Mouse (Mus musculus) G1E (cell line): Measurements from ENCODE around the gene Rhoc. TPM values are rescaled to one million over a fixed set of nuclear protein-coding genes. Genes with fewer than 3 reads are reported as not detected.

Experiments
- ATAC-seq: 2 replicates; pipeline ENCODE4 v1.8.0; 2016; ENCODE audit warnings: mild to moderate bottlenecking; ENCODE audit not compliant: insufficient number of reproducible peaks, poor library complexity, low FRiP score, severe bottlenecking; ENCODE audit errors: extremely low read depth
- DNase-seq: peaks from one replicate; pipeline ENCODE4 v3.0.0; 2012; ENCODE audit warnings: low spot score
- H3K27me3 ChIP-seq: 2 replicates; pipeline ENCODE4 v1.6.1; 2012; ENCODE audit warnings: mild to moderate bottlenecking, low read length, inconsistent platforms; ENCODE audit not compliant: insufficient read depth
- H3K36me3 ChIP-seq: replicated peaks from 2 replicates; pipeline ENCODE3; 2012; ENCODE audit warnings: mild to moderate bottlenecking, inconsistent platforms
- H3K4me1 ChIP-seq: 2 replicates; pipeline ENCODE4 v1.6.1; 2012; ENCODE audit warnings: low read depth, low read length, inconsistent platforms, mixed read lengths; ENCODE audit not compliant: insufficient read depth
- H3K4me3 ChIP-seq: 2 replicates; pipeline ENCODE4 v1.5.1; 2012; ENCODE audit warnings: low read depth, mild to moderate bottlenecking, inconsistent platforms, low read length, moderate library complexity, mixed read lengths
- H3K9me3 ChIP-seq: replicated peaks from 2 replicates; pipeline ENCODE4 v1.6.1; 2012; ENCODE audit warnings: inconsistent platforms
- CTCF ChIP-seq: IDR thresholded peaks from 2 replicates; pipeline ENCODE4 v1.5.1; 2012; ENCODE audit warnings: low read depth, low read length, inconsistent platforms, mixed read lengths
- GATA1 ChIP-seq: IDR thresholded peaks from 2 replicates; pipeline ENCODE4 v1.6.1; 2012; ENCODE audit warnings: borderline replicate concordance, low read length, inconsistent platforms, mixed read lengths
- GATA2 ChIP-seq: IDR thresholded peaks from 2 replicates; pipeline ENCODE4 v1.6.1; 2012; ENCODE audit warnings: low read depth, low read length, inconsistent platforms, borderline replicate concordance
- POLR2AphosphoS5 ChIP-seq: IDR thresholded peaks from 2 replicates; pipeline ENCODE4 v1.6.1; 2012; ENCODE audit warnings: low read depth, low read length, inconsistent platforms; ENCODE audit not compliant: insufficient replicate concordance
- TAL1 ChIP-seq: conservative IDR thresholded peaks from 2 replicates; pipeline ENCODE4 v1.6.1; 2012; ENCODE audit warnings: low read depth, low read length, inconsistent platforms, mixed read lengths
- polyA plus RNA-seq: library from polyadenylated mRNA; stranded (reverse); fragments of >175 nt; gene quantifications from 2 replicates; pipeline ENCODE4 v1.2.3, GENCODE M21; 2012
- total RNA-seq, 2 experiments: library from RNA; stranded (forward) in 1 of 2; stranded (reverse) in 1 of 2; fragments of 200-1000 nt in 1 of 2; fragments of >200 nt in 1 of 2; fragmentation: Nextera tagmentation in 1 of 2; gene quantifications; 2 replicates each; pipeline ENCODE4 v1.2.3; 2014 to 2017

The Rhoc gene
- total and polyA plus RNA-seq, 3 experiments: 1.4 to 5.5 (median 2.2) TPM

GRCm38 (mm10) chr3:104817481-104817990 is 29.4 kb downstream of the Rhoc start:
- Histone ChIP-seq H3K36me3 (peaks cover 46% of the 10 kb centered on the region), H3K4me1 (peaks cover 39% of the 10 kb centered on the region), H3K9me3 (no peaks in the 10 kb centered on the region), H3K4me3 (peak overlapping the region; percentile 92), H3K27me3 (no peaks in the 10 kb centered on the region)
- DNase-seq (peak; percentile 53), ATAC-seq (no peak)
- no peak for TF ChIP-seq TAL1
- TF ChIP-seq CTCF: no peak
- TF ChIP-seq GATA2: no peak
- no peak for TF ChIP-seq POLR2AphosphoS5
- TF ChIP-seq GATA1: no peak

GRCm38 (mm10) chr3:104817991-104818748 is 30.0 kb downstream of the Rhoc start, which contains the start of gene Mov10:
Gene Mov10 (minus strand): TSS chr3:104818563.
- DNase-seq: peak; percentile 76
- TF ChIP-seq CTCF (no peak), TAL1 (0 out of 2 replicates have a peak, but pooled peaks have one; percentile 16), GATA2 (no peak), GATA1 (no peak), POLR2AphosphoS5 (no peak)
- ATAC-seq: peak; percentile 75
- Histone ChIP-seq H3K4me3 (peak within 1 kb of the TSS; percentile 92), H3K36me3 (peaks cover 48% of the 10 kb centered on the region), H3K27me3 (no peaks in the 10 kb centered on the region), H3K4me1 (peaks cover 41% of the 10 kb centered on the region), H3K9me3 (no peaks in the 10 kb centered on the region)

- no peaks in the 10 kb centered on the region for H3K27me3 ChIP-seq
- DNase-seq (no peak), ATAC-seq (0 out of 2 replicates have a peak, but pooled peaks have one; percentile 5)
- peaks cover 41% of the 10 kb centered on the region for H3K4me1 ChIP-seq
- TF ChIP-seq POLR2AphosphoS5 (no peak), GATA1 (no peak), TAL1 (no peak), GATA2 (no peak), CTCF (no peak)
- H3K36me3 ChIP-seq: peaks cover 45% of the 10 kb centered on the region
- no peaks in the 10 kb centered on the region for H3K9me3 ChIP-seq
- H3K4me3 ChIP-seq: peak overlapping the region; percentile 92
Measured at GRCm38 (mm10) chr3:104818749-104819134, 30.6 kb downstream of the Rhoc start.

DNA sequence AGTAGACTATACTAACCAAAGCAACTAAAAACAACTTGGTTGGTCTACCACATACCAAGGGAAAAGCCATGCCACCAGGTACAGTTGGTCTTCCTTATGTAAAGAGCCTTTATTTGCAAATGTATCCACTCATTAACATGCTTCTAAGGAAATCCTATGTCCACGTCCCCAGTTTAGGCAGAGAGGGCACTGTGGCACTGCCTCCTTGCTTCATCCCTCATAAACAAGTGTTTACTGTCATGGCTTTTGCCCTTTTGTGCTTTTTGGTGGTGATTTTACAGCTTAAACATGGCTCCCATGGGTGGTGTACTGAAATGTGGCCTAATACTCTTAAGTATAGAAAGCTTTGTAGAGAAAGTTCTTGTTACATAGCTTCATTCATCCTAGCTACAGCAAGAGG is 32.3 kb downstream of the Rhoc start:
- Histone ChIP-seq H3K36me3 (peaks cover 38% of the 10 kb centered on the region), H3K4me1 (peaks cover 39% of the 10 kb centered on the region), H3K27me3 (no peaks in the 10 kb centered on the region), H3K9me3 (no peaks in the 10 kb centered on the region), H3K4me3 (no peak overlapping the region)
- DNase-seq (no peak), ATAC-seq (no peak)
- TF ChIP-seq POLR2AphosphoS5 (no peak), TAL1 (no peak), GATA2 (no peak), GATA1 (no peak), CTCF (no peak)

DNA sequence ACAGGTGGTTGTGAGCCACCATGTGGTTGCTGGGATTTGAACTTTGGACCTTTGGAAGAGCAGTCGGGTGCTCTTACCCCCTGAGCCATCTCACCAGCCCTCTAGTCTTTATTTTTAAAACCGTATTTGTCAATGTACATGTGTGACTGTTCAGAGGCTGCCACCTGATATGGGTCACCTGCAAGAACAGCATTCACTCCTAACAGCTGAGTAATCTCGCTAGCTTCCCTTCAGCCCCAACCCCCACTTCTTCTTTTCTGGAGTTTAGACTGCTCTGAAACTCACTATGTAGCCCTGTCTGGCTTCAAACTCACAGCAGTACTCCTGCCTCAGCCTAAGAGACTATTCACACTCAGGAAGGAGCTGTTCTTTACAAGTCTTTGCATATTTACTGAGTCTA is 34.2 kb downstream of the Rhoc start:
- Histone ChIP-seq H3K4me1 (peaks cover 29% of the 10 kb centered on the region), H3K4me3 (no peak overlapping the region), H3K36me3 (peaks cover 47% of the 10 kb centered on the region), H3K27me3 (no peaks in the 10 kb centered on the region), H3K9me3 (no peaks in the 10 kb centered on the region)
- no peak for DNase-seq
- ATAC-seq: no peak
- no peak for TF ChIP-seq GATA1
- no peak for TF ChIP-seq CTCF
- no peak for TF ChIP-seq POLR2AphosphoS5
- no peak for TF ChIP-seq GATA2
- no peak for TF ChIP-seq TAL1

DNA sequence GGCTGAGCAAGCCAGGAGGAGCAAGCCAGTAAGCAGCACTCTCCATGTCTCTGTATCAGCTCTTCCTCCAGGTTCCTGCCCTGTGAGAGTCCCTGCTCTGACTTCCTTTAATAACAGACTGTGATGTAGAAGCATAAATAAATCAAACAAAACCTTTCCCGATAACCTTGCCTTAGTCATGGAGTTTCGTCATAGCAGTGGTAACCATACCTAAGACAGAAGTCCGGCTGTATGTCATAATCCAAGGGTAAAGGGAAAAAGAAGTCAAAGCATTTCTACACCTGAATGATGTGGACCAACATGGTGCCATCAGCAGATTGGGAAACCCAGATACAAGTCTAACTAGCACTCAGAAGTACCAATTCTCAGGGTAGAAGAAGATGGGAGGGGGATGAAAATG is 47.6 kb downstream of the Rhoc start:
- TF ChIP-seq GATA1 (no peak), TAL1 (no peak), CTCF (no peak), POLR2AphosphoS5 (no peak), GATA2 (no peak)
- Histone ChIP-seq H3K4me1 (no peaks in the 10 kb centered on the region), H3K36me3 (peaks cover 87% of the 10 kb centered on the region), H3K4me3 (no peak overlapping the region), H3K27me3 (no peaks in the 10 kb centered on the region), H3K9me3 (no peaks in the 10 kb centered on the region)
- ATAC-seq (no peak), DNase-seq (no peak)
